Mouse (Mus musculus) gonadal fat pad, adult 2 months (tissue): Measurements from ENCODE around the gene Il22ra2. TPM values are rescaled to one million over a fixed set of nuclear protein-coding genes. Genes with fewer than 3 reads are reported as not detected.

Experiments
- DNase-seq: peaks from one replicate; pipeline ENCODE4 v3.0.0-alpha.2; 2012; ENCODE audit warnings: low read depth
- polyA plus RNA-seq: library from polyadenylated mRNA; depleted of rRNA; stranded (reverse); fragments of >200 nt; gene quantifications from 2 replicates; pipeline ENCODE4 v1.2.3, GENCODE M21; 2012; rRNA removed

Il22ra2 gene
- polyA plus RNA-seq = 0.81 and 0.92 TPM in 2 replicates

DNA sequence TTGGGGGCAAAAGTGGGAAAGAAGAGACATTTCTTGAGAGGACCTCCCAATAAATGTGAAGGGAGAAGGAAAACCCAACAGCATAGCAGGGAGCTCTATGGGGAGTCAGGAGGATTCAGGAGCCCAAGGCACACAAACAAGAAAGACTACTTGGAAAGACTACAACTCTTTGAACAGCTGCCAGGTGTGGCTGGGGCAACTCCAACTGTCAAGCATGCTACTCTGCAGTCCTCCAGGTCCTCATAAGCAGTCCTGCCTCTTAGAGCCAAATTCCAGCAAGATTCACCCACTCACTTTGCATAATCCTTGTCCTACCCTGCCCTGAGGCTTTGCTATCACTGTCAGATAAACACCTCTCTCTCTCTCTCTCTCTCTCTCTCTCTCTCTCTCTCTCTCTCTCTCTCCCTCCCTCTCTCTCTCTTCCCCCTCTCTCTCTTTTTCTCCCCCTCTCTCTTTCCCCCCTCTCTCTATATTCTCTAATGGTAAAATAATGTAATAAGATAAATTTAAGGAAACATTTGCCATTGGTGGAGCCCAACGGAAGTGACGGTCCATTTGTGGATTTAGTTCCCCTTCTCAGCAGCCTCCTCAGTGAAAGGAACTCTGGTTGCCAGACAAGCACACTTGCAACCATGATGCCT, at the start of gene Il22ra2:
TSS of gene Il22ra2 (plus strand) at position 591 of the 641 bp plus-strand sequence.
- DNase-seq = peak; percentile 60

DNA sequence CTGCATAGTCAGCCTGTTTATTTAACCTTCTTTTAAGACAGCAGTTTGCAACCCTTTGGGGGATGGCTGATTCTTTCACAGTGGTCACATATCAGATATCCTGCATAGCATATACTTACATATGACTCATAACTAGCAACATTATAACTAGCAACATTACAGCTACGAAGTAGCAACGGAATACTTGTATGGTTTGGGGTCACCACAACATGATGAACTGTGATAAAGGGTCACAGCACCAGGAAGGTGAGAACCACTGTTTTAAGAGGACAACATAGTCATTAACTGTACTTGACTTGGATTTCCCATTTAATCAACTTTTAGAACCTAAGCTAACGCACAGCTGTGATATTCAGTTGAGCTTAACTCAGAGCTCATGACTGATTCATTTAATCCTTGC, 44.2 kb upstream of the Il22ra2 start:
- DNase-seq = no peak

DNA sequence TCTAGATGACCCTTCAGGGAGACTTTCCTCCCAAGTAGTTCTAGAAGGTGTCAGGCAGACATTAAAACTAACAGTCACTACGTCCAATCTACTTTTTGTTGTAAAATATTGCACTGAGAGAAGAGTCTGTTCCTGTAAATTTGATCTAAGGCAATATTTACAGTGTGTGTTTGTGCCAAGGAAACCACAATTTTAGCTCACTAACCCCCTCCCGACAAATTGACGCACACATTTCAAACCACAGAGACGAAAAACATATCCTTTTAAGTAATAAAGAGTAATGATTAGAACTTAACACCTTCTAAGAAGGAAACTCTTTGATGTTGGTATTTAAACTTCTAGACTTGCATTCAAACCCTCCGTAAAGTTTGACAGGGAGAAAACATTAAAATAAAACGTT, 43.8 kb upstream of the Il22ra2 start:
- no peak for DNase-seq

DNA sequence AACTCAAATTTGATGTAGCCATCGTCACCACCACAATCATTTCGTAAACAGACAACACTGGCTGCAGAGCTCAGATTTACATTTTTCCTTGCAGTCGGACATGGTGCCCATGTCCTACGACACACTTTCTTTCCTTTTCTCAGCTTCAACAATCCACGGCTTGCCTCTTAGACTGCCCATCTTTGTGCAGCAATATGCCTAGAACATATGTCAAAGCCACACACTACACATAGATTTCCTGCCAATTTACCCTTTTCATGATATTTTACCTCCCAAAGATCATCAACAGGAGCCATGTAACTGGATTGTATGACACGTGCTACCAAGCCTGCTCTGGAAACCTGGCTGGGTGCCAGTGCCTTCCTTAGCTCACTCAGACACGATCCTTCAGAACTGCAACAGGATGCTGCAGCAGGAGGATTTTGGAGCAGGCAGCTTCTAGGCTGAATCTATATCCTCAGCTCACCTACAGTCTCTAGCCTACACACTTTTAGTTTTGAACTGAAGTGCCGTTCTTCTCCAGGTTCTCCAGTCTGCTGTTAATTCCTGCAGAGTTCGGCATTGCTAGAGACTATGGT, 43.3 kb upstream of the Il22ra2 start:
- DNase-seq = no peak

DNA sequence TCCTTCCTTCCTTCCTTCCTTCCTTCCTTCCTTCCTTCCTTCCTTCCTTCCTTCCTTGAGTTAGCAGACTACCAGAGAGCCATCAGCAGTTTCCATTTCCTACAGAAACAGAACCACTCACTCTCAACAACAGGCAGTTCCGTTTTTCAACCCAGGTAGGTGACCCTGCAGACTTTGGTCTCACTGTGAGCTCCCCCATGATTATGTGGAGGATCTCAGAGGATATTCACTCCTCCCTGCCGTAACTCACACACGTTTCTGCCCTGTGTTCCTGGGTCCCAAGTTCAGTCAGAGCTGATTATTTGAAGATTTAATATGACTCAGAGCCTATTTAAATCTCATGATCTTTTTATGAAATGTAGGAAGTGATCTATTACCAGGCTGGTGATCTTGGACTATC, 41.1 kb upstream of the Il22ra2 start:
- DNase-seq = no peak

DNA sequence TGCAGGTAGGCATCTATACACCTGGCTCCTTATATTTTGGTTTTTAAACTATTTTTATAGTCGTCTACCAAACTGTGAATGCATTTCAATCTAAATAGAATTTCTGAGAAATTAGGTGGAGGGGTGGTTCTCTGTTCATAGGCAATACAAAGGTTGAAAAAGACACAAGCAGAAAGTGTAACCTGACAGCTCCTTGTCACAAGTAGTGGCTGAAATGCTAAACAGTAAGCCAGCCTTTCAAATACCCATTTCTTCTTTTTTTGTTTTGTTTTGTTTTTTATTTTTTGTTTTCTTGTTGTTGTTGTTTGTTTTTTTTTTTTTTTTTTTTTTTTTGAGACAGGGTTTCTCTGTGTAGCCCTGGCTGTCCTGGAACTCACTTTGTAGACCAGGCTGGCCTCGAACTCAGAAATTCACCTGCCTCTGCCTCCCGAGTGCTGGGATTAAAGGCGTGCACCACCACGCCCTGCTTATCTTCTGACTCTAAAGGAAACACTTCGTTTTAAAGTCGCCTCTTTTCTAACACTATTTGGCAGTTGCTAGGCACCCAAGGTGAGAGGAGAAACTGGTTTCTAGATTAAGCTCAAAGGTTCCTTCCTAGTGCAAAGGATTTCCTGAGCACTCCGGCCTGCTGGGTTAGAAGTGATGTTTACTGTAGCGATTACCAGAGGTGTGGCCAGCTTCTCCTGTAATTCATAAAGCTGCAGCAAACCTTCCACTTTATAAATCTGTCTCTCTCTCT, 39.8 kb upstream of the Il22ra2 start:
- DNase-seq = no peak

DNA sequence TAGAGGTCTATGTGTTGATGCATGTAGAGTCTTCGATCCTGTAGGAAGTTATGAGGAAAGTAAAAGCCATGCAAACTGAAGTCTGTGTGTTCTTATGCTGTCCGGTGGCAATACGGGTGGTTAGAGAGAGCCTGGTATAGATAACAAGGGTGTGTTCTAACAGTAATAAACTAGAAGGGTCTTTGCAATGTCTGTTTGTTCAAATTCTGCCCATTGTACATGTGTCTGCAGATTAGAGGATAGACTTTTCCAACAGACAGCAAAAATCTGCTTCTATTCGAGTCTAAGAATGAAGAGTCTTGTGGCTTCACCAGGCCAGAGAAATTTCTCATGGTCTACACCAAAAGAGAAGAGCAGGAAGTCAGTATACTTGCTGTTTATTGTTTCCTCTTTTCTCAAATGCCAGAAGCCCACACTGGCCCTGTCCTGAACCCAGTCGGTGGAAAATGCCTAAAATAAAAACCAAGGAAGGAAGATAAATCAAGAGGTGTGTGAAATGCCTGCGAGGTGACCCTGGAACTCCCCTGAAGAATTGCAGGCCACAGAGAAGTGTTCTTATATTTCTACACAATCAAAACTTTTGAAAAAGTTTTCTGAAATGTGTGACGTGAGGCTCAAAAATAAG, 38.9 kb upstream of the Il22ra2 start:
- DNase-seq = no peak

DNA sequence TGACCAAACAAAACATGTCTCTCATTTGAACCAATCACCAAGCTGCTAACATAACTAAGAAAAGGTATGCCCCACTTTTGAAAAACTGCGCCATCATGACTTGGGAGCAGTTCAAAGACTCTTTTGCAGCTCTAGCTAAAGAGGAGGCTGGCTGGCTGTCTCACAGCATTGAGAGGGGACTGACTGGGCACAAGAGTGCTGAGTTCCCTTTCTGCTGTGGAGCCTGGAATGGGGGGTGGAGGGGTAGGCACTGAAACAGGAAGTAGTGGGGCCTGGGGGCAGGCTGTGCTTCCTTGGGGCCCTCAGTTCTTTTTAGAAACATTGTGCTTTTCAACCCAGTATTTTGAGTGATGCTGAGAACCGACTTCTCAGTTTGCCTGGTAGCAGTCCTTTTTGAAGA, 37.7 kb upstream of the Il22ra2 start:
- no peak for DNase-seq

DNA sequence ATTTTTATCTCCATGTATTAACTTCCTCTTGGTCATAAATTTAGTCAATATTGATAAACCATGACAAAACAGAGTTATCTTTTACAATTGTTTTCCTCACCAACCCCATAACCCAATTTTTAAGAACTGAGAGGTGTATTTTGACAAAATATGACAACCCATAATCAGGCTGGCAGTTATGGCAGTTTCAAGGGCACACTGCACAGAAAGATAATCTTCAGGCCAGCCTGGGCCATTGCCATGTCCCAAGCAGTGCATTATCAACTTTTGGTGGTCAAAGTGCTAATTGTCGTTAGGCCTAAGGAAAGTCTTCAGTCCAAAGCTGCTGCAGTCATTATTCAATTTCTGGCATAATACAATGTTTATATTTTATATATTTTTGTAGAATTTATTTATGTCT, 37.0 kb upstream of the Il22ra2 start:
- DNase-seq = no peak

DNA sequence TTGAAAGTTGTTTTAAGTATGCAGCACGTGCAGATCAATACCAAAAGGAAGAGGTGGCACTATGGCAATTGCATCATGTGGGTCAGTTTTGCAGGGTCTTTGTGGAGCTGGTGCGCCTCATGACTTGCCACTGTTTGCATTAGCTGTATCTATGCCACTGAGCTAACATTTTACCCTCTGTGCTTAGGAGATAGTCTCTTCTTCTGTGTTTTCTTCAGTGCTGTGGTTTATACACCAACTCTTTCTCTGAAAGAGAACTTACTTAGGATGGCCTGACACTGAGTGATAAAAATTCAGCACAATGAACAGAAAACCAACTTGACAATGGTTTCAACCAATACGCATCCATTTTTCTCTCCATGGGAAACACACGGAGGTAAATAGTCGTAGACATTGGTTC, 35.9 kb upstream of the Il22ra2 start:
- no peak for DNase-seq

DNA sequence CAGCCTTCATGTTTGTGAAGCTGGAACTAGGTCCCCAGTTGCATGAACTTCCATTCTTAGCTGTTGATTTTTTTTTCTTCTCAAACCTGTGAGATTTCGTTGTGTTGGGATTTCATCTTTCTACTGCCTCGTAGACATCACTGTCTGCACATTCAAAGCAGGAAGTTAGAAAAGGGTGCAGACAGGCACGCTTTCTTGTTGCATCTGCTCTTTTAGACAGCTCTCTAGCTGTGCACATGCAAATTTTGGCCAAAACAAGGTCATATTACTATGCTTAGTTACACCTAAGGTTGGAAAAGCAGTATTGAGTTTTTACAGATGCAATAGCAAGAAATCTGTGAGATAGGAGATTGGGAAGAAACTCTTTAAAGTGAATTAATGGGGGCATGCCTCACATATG, 34.5 kb upstream of the Il22ra2 start:
- no peak for DNase-seq

DNA sequence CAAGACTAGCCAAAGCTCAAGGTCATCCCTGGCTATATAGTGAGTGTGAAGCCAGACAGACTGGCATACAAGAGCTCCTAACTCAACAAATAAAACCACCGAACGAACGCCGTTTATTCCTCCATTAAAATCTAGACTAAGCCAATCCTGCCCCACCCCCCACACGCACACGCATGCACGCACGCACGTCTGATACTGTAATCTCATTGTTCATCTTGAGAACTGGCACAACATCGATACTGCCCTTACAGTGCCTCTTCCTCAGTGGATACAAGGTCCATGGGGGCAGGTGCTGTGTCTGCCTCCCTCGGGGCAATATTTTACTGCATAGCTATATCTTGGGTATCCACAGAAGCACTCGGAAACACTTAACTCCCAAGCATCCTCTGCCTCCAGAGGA, 32.2 kb upstream of the Il22ra2 start:
- no peak for DNase-seq

DNA sequence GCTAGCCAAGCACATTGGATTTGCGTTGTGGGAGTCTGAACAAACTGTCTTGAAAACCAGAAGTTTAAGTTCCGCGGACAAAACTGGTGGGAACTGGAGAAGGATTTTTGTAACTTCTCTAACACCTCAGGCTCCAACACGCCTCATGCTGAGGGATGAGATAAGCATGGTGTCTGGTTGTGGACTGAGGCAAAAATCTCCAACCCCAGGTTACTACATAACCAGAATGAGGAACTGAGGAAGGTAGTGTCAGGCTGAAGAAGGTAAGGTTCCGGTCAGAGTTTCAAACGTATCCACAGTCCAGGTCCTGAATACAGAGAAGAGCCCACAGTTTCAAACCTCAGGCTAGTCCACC, 30.5 kb upstream of the Il22ra2 start:
- DNase-seq = no peak

DNA sequence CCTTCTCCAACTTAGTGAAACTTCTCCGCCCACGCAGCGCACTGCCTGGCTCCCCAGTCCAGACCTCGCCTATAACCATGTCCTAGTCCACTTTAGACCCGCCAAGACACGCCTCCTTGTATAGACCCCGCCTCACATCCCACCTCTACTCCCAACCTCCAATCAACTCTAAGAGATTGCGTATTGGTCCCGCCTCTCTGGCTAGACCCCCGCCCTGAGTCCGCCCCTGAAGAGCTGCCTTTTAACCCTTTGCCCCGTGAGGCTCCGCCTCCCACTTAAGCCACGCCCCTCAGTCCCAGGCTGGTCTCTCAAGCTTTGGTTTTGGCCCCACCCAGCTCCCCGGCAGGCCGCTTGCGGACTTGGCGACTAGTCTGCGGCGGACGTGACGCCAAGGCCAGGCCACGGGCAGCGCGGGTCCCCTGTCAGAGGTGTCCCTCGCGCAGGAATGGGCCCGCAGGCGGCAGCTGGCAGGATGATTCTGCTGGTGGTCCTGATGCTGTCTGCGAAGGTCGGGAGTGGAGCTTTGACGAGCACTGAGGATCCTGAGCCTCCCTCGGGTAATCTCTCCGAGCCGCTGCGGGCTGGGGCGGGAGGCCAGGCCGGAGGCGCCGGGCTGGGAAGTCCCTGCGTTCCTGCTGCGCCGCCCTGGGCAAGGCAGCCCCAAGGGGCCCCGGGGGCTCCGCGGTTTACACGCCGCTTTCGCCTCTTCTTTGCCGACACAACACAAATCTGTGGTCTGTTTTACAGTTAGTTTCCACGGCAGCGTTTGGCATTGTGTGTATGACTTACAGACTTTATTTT, 30.0 kb upstream of the Il22ra2 start, which contains the start of gene Ifngr1:
TSS of gene Ifngr1 (plus strand) at position 309 of the 801 bp plus-strand sequence.
- peak; percentile 96 for DNase-seq

DNA sequence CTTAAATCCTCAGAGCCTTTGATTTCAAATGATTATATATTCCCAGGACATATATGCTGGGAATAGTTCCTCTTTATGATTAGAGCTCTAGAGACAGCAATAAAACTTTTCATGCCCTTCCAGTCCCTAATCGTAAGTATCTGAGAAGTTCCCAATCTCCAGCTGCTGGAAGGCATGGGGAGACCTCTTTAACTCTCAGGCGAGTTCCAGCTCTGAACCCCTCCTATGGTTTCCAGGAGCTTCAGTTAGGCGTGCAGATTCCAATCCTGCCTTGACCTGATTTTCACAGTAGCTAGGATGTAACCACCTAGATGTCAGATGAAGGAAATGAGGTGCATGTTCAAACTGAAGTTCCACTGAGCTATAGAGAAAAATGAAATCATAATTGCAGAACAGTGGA, 29.2 kb upstream of the Il22ra2 start:
- DNase-seq = no peak

DNA sequence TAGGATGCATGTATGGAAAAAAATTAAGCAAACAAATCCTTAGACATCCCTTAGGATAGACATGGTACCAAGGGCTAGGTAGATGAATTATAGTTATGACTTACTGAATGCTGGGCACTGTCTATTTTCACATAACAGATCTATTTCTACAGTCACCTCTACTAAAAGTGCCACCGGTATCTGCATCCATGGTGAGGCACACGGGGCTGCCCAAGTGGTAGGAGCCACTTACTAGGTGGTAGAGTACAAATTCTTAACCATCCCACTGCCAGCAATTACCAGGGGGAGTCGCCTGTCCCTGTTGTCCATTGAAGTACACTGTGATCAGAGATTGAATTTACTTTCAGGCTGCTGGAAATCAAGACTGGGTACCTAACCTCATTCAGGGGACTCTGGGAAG, 28.5 kb upstream of the Il22ra2 start:
- no peak for DNase-seq

DNA sequence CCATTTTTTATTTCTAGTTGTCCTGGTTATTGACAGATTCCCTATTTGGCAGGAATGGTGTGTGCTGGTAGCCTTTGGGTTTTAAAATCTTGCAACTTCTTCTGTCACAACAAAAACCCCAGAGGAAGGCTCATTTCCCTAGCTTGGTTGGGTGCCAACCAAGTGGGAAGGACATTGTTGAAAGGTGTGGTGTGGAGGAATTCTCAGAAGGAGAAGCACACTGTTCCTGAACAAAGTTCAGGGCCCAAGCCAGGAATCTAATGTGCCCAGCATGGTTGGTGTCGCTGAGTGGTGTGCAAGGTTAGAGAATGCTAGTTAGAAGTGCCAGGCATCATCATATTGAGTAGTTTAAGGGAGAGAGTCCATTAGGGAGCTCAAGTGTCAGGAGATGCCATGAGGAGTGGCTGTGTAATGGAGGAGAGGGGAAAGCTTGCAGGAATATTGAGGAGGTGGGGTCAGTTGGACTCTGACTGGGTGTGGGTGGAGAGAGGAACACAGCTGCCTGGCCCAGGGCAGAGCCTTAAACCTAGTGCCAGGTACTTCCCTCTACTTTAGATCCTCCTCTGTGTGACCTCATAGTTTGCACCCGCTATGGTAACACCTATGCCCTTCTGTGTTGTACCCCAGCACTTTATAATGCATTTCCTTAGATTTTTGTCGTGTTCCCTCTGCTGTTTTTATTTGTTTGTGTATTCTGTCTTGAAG, 27.4 kb upstream of the Il22ra2 start:
- DNase-seq = peak; percentile 83

DNA sequence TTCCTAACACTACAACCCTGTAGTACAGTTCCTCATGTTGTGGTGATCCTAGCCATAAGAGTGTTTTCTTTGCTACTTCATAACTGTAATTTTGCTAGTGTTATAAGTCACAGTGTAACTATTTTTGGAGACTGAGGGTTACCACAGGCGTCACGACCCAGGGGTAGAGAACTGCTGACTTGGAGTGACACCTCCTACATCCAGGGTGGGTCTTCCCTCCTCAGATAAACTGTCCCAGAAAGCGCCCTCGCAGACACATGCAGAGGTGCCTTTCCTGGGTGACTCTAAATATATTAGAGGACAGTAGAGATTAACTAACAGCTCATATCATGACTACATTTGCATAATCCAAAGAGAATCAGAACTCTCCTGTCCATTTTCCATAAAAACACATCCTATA, 24.9 kb upstream of the Il22ra2 start:
- no peak for DNase-seq

DNA sequence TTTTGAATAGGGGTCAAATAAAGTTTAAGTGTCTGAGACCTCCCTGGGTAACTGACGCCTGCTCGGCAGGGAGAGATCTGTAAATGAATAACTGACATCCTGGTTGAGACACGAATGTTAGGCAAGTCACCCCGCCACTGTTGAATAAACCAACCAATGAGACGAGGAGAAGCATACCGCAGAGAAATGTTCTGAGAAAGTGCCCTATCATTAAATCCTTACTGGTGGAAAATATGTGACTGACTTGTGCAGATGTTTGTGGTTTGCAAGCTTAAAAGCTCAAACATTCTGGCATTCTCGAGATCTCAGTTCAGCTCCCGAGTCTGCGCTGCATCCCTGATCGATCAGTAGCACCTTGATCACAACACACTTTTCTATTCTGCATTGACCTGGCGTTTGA, 23.7 kb upstream of the Il22ra2 start:
- no peak for DNase-seq

DNA sequence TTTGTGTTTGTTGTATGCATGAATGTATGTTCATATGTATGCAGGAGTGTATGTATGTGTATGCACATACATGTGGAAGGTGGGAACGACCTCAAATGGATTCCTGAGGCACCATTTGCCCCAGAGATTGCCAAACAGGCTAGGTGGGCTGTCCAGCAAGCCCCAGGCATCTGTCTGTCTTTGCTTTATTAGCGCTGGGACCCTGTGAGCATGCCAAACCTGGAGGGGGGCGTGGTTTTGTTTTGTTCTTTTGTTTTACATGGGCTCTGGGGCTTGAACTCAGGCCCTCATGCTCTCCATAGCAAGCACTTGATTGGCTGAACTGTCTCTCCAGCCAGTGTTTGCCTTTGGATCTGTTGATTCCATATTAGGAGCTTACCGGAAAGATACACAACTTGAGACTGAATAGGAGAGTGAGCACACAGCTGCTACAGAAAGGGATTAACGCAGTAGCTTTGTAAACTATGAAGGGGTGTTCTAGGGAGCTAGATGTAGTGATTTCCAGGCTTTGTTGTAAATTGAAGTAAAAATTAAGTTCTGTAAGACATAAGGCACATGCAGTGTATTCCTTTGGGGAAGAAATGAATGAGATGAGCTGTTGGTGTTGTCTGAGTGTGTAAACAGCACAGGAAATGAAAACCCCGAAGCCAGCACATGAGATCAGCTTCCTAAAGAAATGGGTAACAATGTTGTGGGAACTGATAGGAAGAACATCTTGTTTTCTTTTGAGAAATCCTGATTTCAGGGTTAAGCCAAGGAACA, 22.3 kb upstream of the Il22ra2 start:
- DNase-seq = no peak

DNA sequence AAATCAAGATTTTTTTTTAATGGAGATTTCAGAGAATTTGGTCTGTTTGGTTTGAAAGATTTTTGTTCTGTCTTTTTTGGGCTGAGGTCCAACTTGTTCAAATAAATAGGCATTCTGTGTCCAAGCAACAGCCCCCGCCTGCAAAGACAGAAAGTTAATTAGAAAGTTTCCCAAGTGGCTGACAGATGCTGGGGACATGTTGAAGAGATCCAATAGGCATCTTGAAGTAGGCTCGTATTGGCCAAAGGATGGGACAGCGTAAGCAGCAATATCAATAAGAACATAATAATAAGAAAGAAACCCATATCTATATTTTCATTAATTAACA, 21.7 kb upstream of the Il22ra2 start:
- DNase-seq = no peak
